9 mouse cellular contexts compared by ENCODE assay signal in genomic region chr14:76077088-76077491, GRCm38 (mm10). TPM values are rescaled to one million over a fixed set of nuclear protein-coding genes. Genes with fewer than 3 reads are reported as not detected.
DNase-seq lines count a peak whose midpoint lies in the region; ATAC-seq and TF ChIP-seq lines count a peak whose summit lies in the region.
"Had no signal": no experiment of that assay in that cellular context is flagged by ENCODE, and none has a peak within 500 bp of the region (broad histone marks: within the 10 kb centered on the region; RNA-seq: fewer than 3 reads in every experiment).

No protein-coding gene starts in this region.

- WGBS in small intestine, adult 2 months = 42% methylated on average over 9 of the region's 9 CpGs

- in situ Hi-C loops in Patski (cut with MboI; ENCODE audit: low pct_unique_long_range_greater_than_20kb) = loop anchor here (5.0 kb wide), 1 partner anchor 180 kb away; no protein-coding TSS in a partner anchor

- intact Hi-C loops in gastrocnemius, adult 2 months (cut with DNase I) = loop anchor here (1.0 to 2.0 kb wide), 2 partner anchors 178 to 201 kb away; no protein-coding TSS in a partner anchor
- intact Hi-C loops in heart, postnatal 10 days (cut with DNase I) = loop anchor here (1.0 kb wide), 2 partner anchors 178 to 201 kb away; no protein-coding TSS in a partner anchor

- TF ChIP-seq POLR2A in small intestine, adult 2 months (IDR thresholded peaks at IDR 0.05; ENCODE audit: low read depth, low read length) = no peak

- peak; percentile 84 for TF ChIP-seq CTCF in gastrocnemius, adult 2 months (IDR thresholded peaks at IDR 0.05)
- TF ChIP-seq CTCF in Patski (IDR thresholded peaks at IDR 0.05) = peak; percentile 84
- TF ChIP-seq CTCF in small intestine, adult 2 months (IDR thresholded peaks at IDR 0.05; ENCODE audit: extremely low read depth, insufficient read length, insufficient replicate concordance, low read depth, low read length) = peak; percentile 55; the same call in 1 of the 2 replicates

- CTCF ChIA-PET in Patski (lab: Charles Lee) = interaction anchor here (0.6 to 3.4 kb wide), 12 partner anchors 8 to 222 kb away, joined by 3 to 21 read pairs (median 3); no protein-coding TSS in a partner anchor

- no peak for ATAC-seq in Patski
- ATAC-seq in megakaryocyte-erythroid progenitor cell, adult 5-6 weeks (replicated peaks; ENCODE audit: low FRiP score, low TSS enrichment, poor library complexity, severe bottlenecking) = peak; percentile 32

- H3K4me1 ChIP-seq in small intestine, adult 2 months (ENCODE audit: control insufficient read depth, insufficient read depth, insufficient read length, low read length) = peaks cover 25% of the 10 kb centered on the region

- DNase-seq in gastrocnemius, adult 2 months = no peak
- no peak for DNase-seq in gastrocnemius, adult 8-10 months (ENCODE audit: low spot score in 2 of 2)
- no peak for DNase-seq in Patski (ENCODE audit: low read depth, low spot score)
- peak; percentile 79 for DNase-seq in embryo, embryonic 11 days
- DNase-seq in heart, postnatal 10 days = peak; percentile 57 to 68
- DNase-seq in layer of hippocampus, adult 9-11 months = peak; percentile 52

- no peak overlapping the region for H3K4me3 ChIP-seq in gastrocnemius, adult 2 months
- H3K4me3 ChIP-seq in small intestine, adult 2 months (ENCODE audit: low read depth, low read length) = no peak overlapping the region

- POLR2A ChIA-PET in Patski (lab: Charles Lee) = interaction anchor here (0.6 to 1.0 kb wide), 3 partner anchors 44 to 149 kb away, joined by 3 to 5 read pairs (median 5); no protein-coding TSS in a partner anchor

- no peaks in the 10 kb centered on the region for H3K27me3 ChIP-seq in Patski
- no peaks in the 10 kb centered on the region for H3K27me3 ChIP-seq in small intestine, adult 2 months (ENCODE audit: control insufficient read depth, insufficient read depth, low read length)

- H3K36me3 ChIP-seq in small intestine, adult 2 months (ENCODE audit: control insufficient read depth, insufficient read depth, low read length) = no peaks in the 10 kb centered on the region

- no peak overlapping the region for H3K27ac ChIP-seq in gastrocnemius, adult 2 months
- H3K27ac ChIP-seq in small intestine, adult 2 months (ENCODE audit: insufficient read depth, low read depth, low read length) = no peak overlapping the region
- H3K27ac ChIP-seq: macrophage had no signal

RNA-seq across cellular contexts. Expression of gene Gpalpp1, which starts 33.5 kb away (rescaled TPM):
- 1 to 10 TPM; 5.8 to 7.4 TPM for total RNA-seq in gastrocnemius, adult 2 months (2021)
- 1 to 10 TPM; 5.6 to 6.9 (median 6.3) TPM for total RNA-seq in gastrocnemius, adult 8-10 months (2022)
- 18.9 TPM for polyA plus RNA-seq in Patski (2021)
- 10 to 100 TPM; 14.6 to 15.0 TPM for total RNA-seq in heart, postnatal 10 days (2021)
- 20.1 and 27.5 TPM in 2 replicates for total RNA-seq in megakaryocyte-erythroid progenitor cell, adult 5-6 weeks (2014; fragmentation: Nextera tagmentation)
- 37.5 and 41.0 TPM in 2 replicates for total RNA-seq in megakaryocyte-erythroid progenitor cell, adult 5-6 weeks (2017)
- polyA plus RNA-seq in small intestine, adult 2 months (2012; rRNA removed) = 0.47 and 1.1 TPM in 2 replicates

RNA-seq across cellular contexts. Expression of gene Nufip1, which starts 33.6 kb away (rescaled TPM):
- 1 to 10 TPM; 3.8 to 3.9 TPM for total RNA-seq in gastrocnemius, adult 2 months (2021)
- 1 to 10 TPM; 3.3 to 4.2 (median 3.7) TPM for total RNA-seq in gastrocnemius, adult 8-10 months (2022)
- polyA plus RNA-seq in Patski (2021) = 9.6 TPM
- 1 to 10 TPM; 5.1 to 5.3 TPM for total RNA-seq in heart, postnatal 10 days (2021)
- 13.3 and 15.0 TPM in 2 replicates for total RNA-seq in megakaryocyte-erythroid progenitor cell, adult 5-6 weeks (2014; fragmentation: Nextera tagmentation)
- 29.6 and 38.1 TPM in 2 replicates for total RNA-seq in megakaryocyte-erythroid progenitor cell, adult 5-6 weeks (2017)
- 2.1 and 2.9 TPM in 2 replicates for polyA plus RNA-seq in small intestine, adult 2 months (2012; rRNA removed)

Comparison
In these comparisons a context has a peak if more than half of its experiments do, and no peak if none do; other contexts are left out.
1. DNase-seq: peak in embryo, embryonic 11 days (single experiment), heart, postnatal 10 days (2 of 2) and layer of hippocampus, adult 9-11 months (single experiment); none in gastrocnemius, adult 2 months (single experiment), gastrocnemius, adult 8-10 months (0 of 2) and Patski (single experiment).
2. Peak in every context shown above with its lines, with median percentiles within 50 percentile points of each other: CTCF ChIP-seq.